Comparison of ENCODE assay signal across 10 mouse cellular contexts in genomic region chr10:119161820-119162382, GRCm38 (mm10).
DNase-seq lines count a peak whose midpoint lies in the region; ATAC-seq and TF ChIP-seq lines count a peak whose summit lies in the region.
"Had no signal": no experiment of that assay in that cellular context is flagged by ENCODE, and none has a peak within 500 bp of the region (broad histone marks: within the 10 kb centered on the region; RNA-seq: fewer than 3 reads in every experiment).

No protein-coding gene starts in this region.

- no peak for ATAC-seq in kidney, embryonic 16.5 days (ENCODE audit: low FRiP score, low TSS enrichment)
- ATAC-seq in limb, embryonic 13.5 days (ENCODE audit: low FRiP score, low read depth), result peak; percentile 80

- H3K9me3 ChIP-seq in kidney, embryonic 16.5 days (ENCODE audit: low read length), result peaks cover 13% of the 10 kb centered on the region
- H3K9me3 ChIP-seq in limb, embryonic 13.5 days, result peaks cover 6% of the 10 kb centered on the region; the same call in 1 of the 2 replicates

- peak overlapping the region; percentile 17; the same call in 1 of the 2 replicates for H3K4me3 ChIP-seq in gastrocnemius, adult 2 months
- H3K4me3 ChIP-seq in kidney, embryonic 16.5 days (ENCODE audit: low read length), result no peak overlapping the region
- H3K4me3 ChIP-seq in limb, embryonic 13.5 days, result no peak overlapping the region

- no peak overlapping the region for H3K9ac ChIP-seq in kidney, embryonic 16.5 days (replicated peaks; ENCODE audit: low read length)
- no peak overlapping the region for H3K9ac ChIP-seq in limb, embryonic 13.5 days

- H3K27ac ChIP-seq in gastrocnemius, adult 2 months, result peak overlapping the region; percentile 48
- no peak overlapping the region for H3K27ac ChIP-seq in kidney, embryonic 16.5 days (ENCODE audit: low read length)
- H3K27ac ChIP-seq in limb, embryonic 13.5 days, result no peak overlapping the region

- DNase-seq in gastrocnemius, adult 2 months, result no peak
- no peak for DNase-seq in gastrocnemius, postnatal 36 days
- peak; percentile 7 for DNase-seq in kidney, postnatal 14 days
- DNase-seq in embryo, embryonic 11 days, result peak; percentile 54
- DNase-seq in adrenal gland, adult (ENCODE audit: inconsistent age in 2 of 2, low spot score in 1 of 2), result no peak
- no peak for DNase-seq in left cerebral cortex, adult 9 months (ENCODE audit: low spot score in 2 of 2)
- DNase-seq: right cerebral cortex, postnatal 25 days; thymus, adult 18-20 months had no signal

- 65% methylated on average over 8 of the region's 8 CpGs for WGBS in kidney, embryonic 16.5 days
- WGBS in limb, embryonic 13.5 days, result 35% methylated on average over 8 of the region's 8 CpGs

- no peaks in the 10 kb centered on the region for H3K4me1 ChIP-seq in kidney, embryonic 16.5 days (ENCODE audit: insufficient read depth, low read length)
- H3K4me1 ChIP-seq in limb, embryonic 13.5 days, result peaks cover 6% of the 10 kb centered on the region

- peak; percentile 47 for TF ChIP-seq CTCF in gastrocnemius, adult 2 months (IDR thresholded peaks at IDR 0.05)

- intact Hi-C loops in gastrocnemius, adult 2 months (cut with DNase I), result loop anchor here (10.0 kb wide), 1 partner anchor 567 kb away; no protein-coding TSS in a partner anchor
- intact Hi-C loops in gastrocnemius, postnatal 36 days (cut with DNase I), result no loop called here

- no peaks in the 10 kb centered on the region for H3K27me3 ChIP-seq in kidney, embryonic 16.5 days (ENCODE audit: insufficient read depth, low read length)
- H3K27me3 ChIP-seq in limb, embryonic 13.5 days, result no peaks in the 10 kb centered on the region

- no peaks in the 10 kb centered on the region for H3K36me3 ChIP-seq in kidney, embryonic 16.5 days (ENCODE audit: insufficient read depth, low read length)
- H3K36me3 ChIP-seq in limb, embryonic 13.5 days, result no peaks in the 10 kb centered on the region

- no peak overlapping the region for H3K4me2 ChIP-seq in kidney, embryonic 16.5 days (replicated peaks; ENCODE audit: low read depth, low read length)
- peak overlapping the region; percentile 42 for H3K4me2 ChIP-seq in limb, embryonic 13.5 days (replicated peaks)

Comparison
In these comparisons a context has a peak if more than half of its experiments do, and no peak if none do; other contexts are left out.
1. DNase-seq: peak in kidney, postnatal 14 days (single experiment) and embryo, embryonic 11 days (single experiment); none in gastrocnemius, adult 2 months (single experiment), gastrocnemius, postnatal 36 days (0 of 2), adrenal gland, adult (0 of 2) and left cerebral cortex, adult 9 months (0 of 2).